In the genomic region with DNA sequence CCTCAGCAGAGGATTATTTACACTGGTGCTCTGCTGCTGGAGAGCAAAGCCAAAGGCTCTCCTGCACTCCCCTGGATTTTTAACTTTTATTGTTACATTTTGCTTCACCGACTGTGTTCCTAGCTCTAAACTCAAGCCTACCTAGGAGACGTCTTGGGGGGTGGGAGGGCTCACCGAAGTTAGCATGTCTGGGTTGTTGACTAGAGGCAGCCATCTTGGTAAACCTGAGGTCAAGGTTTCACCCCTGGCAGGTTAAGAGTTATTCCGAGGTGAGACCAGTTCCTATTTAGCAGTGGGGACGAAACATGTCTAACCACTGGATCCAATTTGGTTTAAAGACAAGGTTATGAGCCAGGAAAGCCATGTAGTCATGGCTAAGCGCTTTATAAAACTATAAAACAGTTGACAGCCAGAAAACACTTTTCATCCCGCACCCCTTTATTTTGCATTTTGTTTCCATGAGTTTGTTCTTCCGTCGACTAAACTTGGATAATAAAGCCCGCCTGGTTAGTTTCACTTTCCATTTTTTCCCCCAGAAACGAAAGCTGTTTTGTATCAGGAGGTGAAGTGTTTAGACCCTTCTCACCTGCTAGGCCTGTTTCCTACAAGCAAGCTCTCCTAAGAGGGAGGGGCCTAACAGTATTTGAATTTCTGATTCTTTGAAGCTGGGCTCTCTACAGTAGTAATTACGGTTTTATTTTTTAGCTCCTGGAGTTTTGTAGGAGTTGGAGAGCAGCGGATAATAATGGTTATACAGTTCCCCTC, we compare ENCODE assay signal across 9 mouse cellular contexts. TPM values are rescaled to one million over a fixed set of nuclear protein-coding genes. Genes with fewer than 3 reads are reported as not detected.
A peak's percentile ranks its signal among the peaks of the same experiment; 100 is the strongest.
DNase-seq lines count a peak whose midpoint lies in the region; ATAC-seq and TF ChIP-seq lines count a peak whose summit lies in the region.
"Had no signal": no experiment of that assay in that cellular context is flagged by ENCODE, and none has a peak within 500 bp of the region (broad histone marks: within the 10 kb centered on the region; RNA-seq: fewer than 3 reads in every experiment).

No protein-coding gene starts in this region.

- DNase-seq in adrenal gland, postnatal 14 days: peak; percentile 24
- DNase-seq in adrenal gland, adult 8-10 months: no peak
- DNase-seq in CD4-positive helper T cell, adult 2 months (ENCODE audit: low read depth, low spot score): peak; percentile 73
- no peak for DNase-seq in left cerebral cortex, postnatal 36 days (ENCODE audit: low spot score in 2 of 2)
- no peak for DNase-seq in cerebellum, postnatal 14 days

- H3K4me3 ChIP-seq in embryonic fibroblast, embryonic 13.5 days (ENCODE audit: insufficient read depth, low read length): peak overlapping the region; percentile 34
- peak overlapping the region; percentile 91 for H3K4me3 ChIP-seq in intestine, postnatal 0 days (ENCODE audit: low read depth, low read length)
- peak overlapping the region; percentile 97 for H3K4me3 ChIP-seq in midbrain, embryonic 15.5 days

- no peak; the same call in 1 of the 2 replicates for TF ChIP-seq POLR2A in embryonic fibroblast, embryonic 13.5 days (IDR thresholded peaks at IDR 0.05; ENCODE audit: low read depth, low read length)

- no peaks in the 10 kb centered on the region for H3K9me3 ChIP-seq in intestine, postnatal 0 days (ENCODE audit: control insufficient read depth)
- H3K9me3 ChIP-seq in midbrain, embryonic 15.5 days: no peaks in the 10 kb centered on the region

- H3K27me3 ChIP-seq in intestine, postnatal 0 days (replicated peaks; ENCODE audit: control insufficient read depth, insufficient read depth, low read length): no peaks in the 10 kb centered on the region
- H3K27me3 ChIP-seq in midbrain, embryonic 15.5 days (replicated peaks): no peaks in the 10 kb centered on the region
- H3K27me3 ChIP-seq: Patski had no signal

- intact Hi-C loops in left cerebral cortex, postnatal 36 days (cut with DNase I): loop anchor here (5.0 to 10.0 kb wide), 5 partner anchors 42 to 199 kb away; no protein-coding TSS in a partner anchor

- WGBS in intestine, postnatal 0 days: 15% methylated on average over 13 of the region's 13 CpGs
- WGBS in midbrain, embryonic 15.5 days: 19% methylated on average over 13 of the region's 13 CpGs

- no peak for TF ChIP-seq CTCF in embryonic fibroblast, embryonic 13.5 days (IDR thresholded peaks at IDR 0.05; ENCODE audit: borderline replicate concordance, insufficient read depth, low read length)
- no peak for TF ChIP-seq CTCF in intestine, postnatal 0 days (IDR thresholded peaks at IDR 0.05; ENCODE audit: low read depth)

- no peaks in the 10 kb centered on the region for H3K36me3 ChIP-seq in intestine, postnatal 0 days (ENCODE audit: control insufficient read depth, insufficient read depth)
- H3K36me3 ChIP-seq in midbrain, embryonic 15.5 days (replicated peaks): no peaks in the 10 kb centered on the region

- H3K9ac ChIP-seq in intestine, postnatal 0 days (ENCODE audit: low read depth, low read length): peak overlapping the region; percentile 35; the same call in 1 of the 2 replicates
- no peak overlapping the region for H3K9ac ChIP-seq in midbrain, embryonic 15.5 days

- ATAC-seq in intestine, postnatal 0 days: no peak
- ATAC-seq in midbrain, embryonic 15.5 days (replicated peaks): no peak

- peak overlapping the region; percentile 96 for H3K27ac ChIP-seq in embryonic fibroblast, embryonic 13.5 days (ENCODE audit: insufficient read depth, low read length)
- peak overlapping the region; percentile 92 for H3K27ac ChIP-seq in intestine, postnatal 0 days (ENCODE audit: low read depth, low read length)
- no peak overlapping the region for H3K27ac ChIP-seq in midbrain, embryonic 15.5 days

- H3K4me1 ChIP-seq in embryonic fibroblast, embryonic 13.5 days (ENCODE audit: control insufficient read depth, insufficient read depth, low read length): peaks cover 11% of the 10 kb centered on the region
- H3K4me1 ChIP-seq in intestine, postnatal 0 days (replicated peaks; ENCODE audit: control insufficient read depth, insufficient read depth, low read length): 0 out of 2 replicates have a peak, but pooled peaks cover 5% of the 10 kb centered on the region
- H3K4me1 ChIP-seq in midbrain, embryonic 15.5 days: peaks cover 45% of the 10 kb centered on the region

- peak overlapping the region; percentile 93 for H3K4me2 ChIP-seq in intestine, postnatal 0 days (replicated peaks; ENCODE audit: low read depth)
- peak overlapping the region; percentile 90 for H3K4me2 ChIP-seq in midbrain, embryonic 15.5 days

RNA-seq across cellular contexts. Expression of a gene that starts 1.2 kb away (rescaled TPM):
- 54.7 and 61.2 TPM in 2 replicates for total RNA-seq in adrenal gland, postnatal 14 days (2021)
- 10 to 100 TPM; 49.7 to 63.4 (median 59.8) TPM for total RNA-seq in adrenal gland, adult 8-10 months (2022)
- 68.8 and 74.6 TPM in 2 replicates for polyA plus RNA-seq in embryonic fibroblast, embryonic 13.5 days (2011; ENCODE audit: insufficient read length, low read depth, missing spikeins)
- 8.7 and 10.0 TPM in 2 replicates for polyA plus RNA-seq in intestine, postnatal 0 days (2015; fragmentation: Nextera tagmentation; extraction: Ambion mirVana)
- polyA plus RNA-seq in midbrain, embryonic 15.5 days (2015; fragmentation: Nextera tagmentation; extraction: Ambion mirVana): 23.3 and 25.3 TPM in 2 replicates
- 10 to 100 TPM; 43.4 to 58.7 TPM for total RNA-seq in left cerebral cortex, postnatal 36 days (2021)

Comparison
In these comparisons a context has a peak if more than half of its experiments do, and no peak if none do; other contexts are left out.
1. DNase-seq: peak in adrenal gland, postnatal 14 days (single experiment) and CD4-positive helper T cell, adult 2 months (single experiment); none in adrenal gland, adult 8-10 months (single experiment), left cerebral cortex, postnatal 36 days (0 of 2) and cerebellum, postnatal 14 days (0 of 2).
2. H3K4me3 ChIP-seq: peak in every context shown above with its lines; median percentile 97 in midbrain, embryonic 15.5 days; 91 in intestine, postnatal 0 days; 34 in embryonic fibroblast, embryonic 13.5 days.